Mouse (Mus musculus) heart, embryonic 12.5 days (tissue): ENCODE data around the gene Lamb1. TPM values are rescaled to one million over a fixed set of nuclear protein-coding genes. Genes with fewer than 3 reads are reported as not detected.

ENCODE experiments used
- ATAC-seq: fragments of 200-750 bp; cut with Nextera tagmentation; 2 replicates; pipeline ENCODE4 v1.8.0; 2017; ENCODE audit warnings: moderate TSS enrichment, moderate library complexity; ENCODE audit not compliant: insufficient number of reproducible peaks, low FRiP score
- H3K27ac ChIP-seq: fragments of 300-500 bp; sonication (generic); 2 replicates; pipeline ENCODE4 v1.5.1; 2016; ENCODE audit warnings: mild to moderate bottlenecking, moderate library complexity; ENCODE audit not compliant: poor library complexity, severe bottlenecking
- H3K27me3 ChIP-seq: fragments of 300-500 bp; sonication (generic); replicated peaks from 2 replicates; pipeline ENCODE4 v1.6.1; 2016; ENCODE audit warnings: mild to moderate bottlenecking, moderate library complexity
- H3K36me3 ChIP-seq: fragments of 300-500 bp; sonication (generic); 2 replicates; pipeline ENCODE4 v1.6.1; 2016; ENCODE audit warnings: mild to moderate bottlenecking, moderate library complexity
- H3K4me1 ChIP-seq: fragments of 300-500 bp; sonication (generic); replicated peaks from 2 replicates; pipeline ENCODE4 v1.6.1; 2016; ENCODE audit warnings: mild to moderate bottlenecking
- H3K4me2 ChIP-seq: fragments of 300-500 bp; sonication (generic); 2 replicates; pipeline ENCODE4 v1.6.1; 2016; ENCODE audit warnings: mild to moderate bottlenecking, moderate library complexity
- H3K4me3 ChIP-seq: fragments of 300-500 bp; sonication (generic); 2 replicates; pipeline ENCODE4 v1.5.1; 2016; ENCODE audit warnings: mild to moderate bottlenecking
- H3K9ac ChIP-seq: fragments of 300-500 bp; sonication (generic); 2 replicates; pipeline ENCODE4 v1.6.1; 2016; ENCODE audit warnings: mild to moderate bottlenecking, moderate library complexity
- H3K9me3 ChIP-seq: fragments of 300-500 bp; sonication (generic); replicated peaks from 2 replicates; pipeline ENCODE4 v1.6.1; 2016; ENCODE audit warnings: mild to moderate bottlenecking, moderate library complexity
- WGBS: fragments of 180-500 bp; shearing (Covaris S2); methylation state at CpG from one replicate; pipeline ENCODE4 v1.1.7; 2016; 5-methylcytosine and 5-hydroxymethylcytosine counted together
- polyA plus RNA-seq: library from polyadenylated mRNA; unstranded; fragments of >200 nt; fragmentation: Nextera tagmentation; extraction: Ambion mirVana; gene quantifications from 2 replicates; pipeline ENCODE4 v1.2.1, GENCODE M21; 2016

Lamb1 gene
- polyA plus RNA-seq, 1 experiment from 2014 or later, result 127 TPM

DNA sequence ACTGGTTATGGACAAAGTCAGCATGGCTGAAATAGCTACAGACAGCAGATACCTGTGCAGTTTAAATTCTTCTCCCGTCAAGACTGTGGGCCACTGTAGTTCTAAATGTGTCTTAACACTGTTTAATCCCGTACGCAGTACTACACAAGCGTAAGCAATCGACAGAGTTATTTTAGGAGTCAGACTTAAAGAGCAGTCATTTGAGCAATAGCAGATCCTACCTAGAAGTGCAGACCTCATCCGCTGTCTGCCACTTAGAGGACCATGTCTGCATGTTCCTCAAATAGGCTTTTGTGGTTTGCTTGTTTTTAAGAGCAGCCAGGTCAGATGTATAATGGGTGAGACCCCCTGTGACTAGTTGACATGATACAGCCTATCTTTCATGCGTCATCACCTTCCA is 49.3 kb downstream of the Lamb1 start:
- H3K9ac ChIP-seq, result no peak overlapping the region
- no peaks in the 10 kb centered on the region for H3K27me3 ChIP-seq
- H3K27ac ChIP-seq, result peak overlapping the region; percentile 75
- ATAC-seq, result peak; percentile 41; the same call in 1 of the 2 replicates
- H3K4me1 ChIP-seq, result peaks cover 29% of the 10 kb centered on the region
- peaks cover 98% of the 10 kb centered on the region for H3K36me3 ChIP-seq
- no peak overlapping the region for H3K4me3 ChIP-seq
- H3K4me2 ChIP-seq, result no peak overlapping the region
- WGBS, result 48% methylated on average over 7 of the region's 7 CpGs
- 0 out of 2 replicates have a peak, but pooled peaks cover 3% of the 10 kb centered on the region for H3K9me3 ChIP-seq

DNA sequence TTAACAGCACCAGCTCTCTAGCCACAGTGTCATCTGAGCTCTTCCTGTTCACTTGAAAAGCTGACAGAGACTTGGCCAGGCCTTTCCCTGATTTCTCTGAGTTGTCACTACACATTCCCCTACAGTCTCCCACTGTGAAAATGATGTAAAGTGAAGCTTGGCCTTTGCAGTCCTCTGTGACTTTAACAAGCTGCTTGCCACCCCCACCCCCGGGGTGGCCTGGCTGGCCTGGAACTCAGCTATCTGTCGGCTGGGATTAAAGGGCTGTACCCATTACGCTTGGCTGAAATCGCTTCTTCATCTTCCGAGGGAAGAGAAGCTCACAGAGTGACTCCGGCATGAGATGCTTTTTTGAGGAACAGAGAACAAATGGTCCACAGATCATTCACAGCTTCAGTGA is 50.9 kb downstream of the Lamb1 start:
- 56% methylated on average over 6 of the region's 6 CpGs for WGBS
- ATAC-seq, result no peak
- 0 out of 2 replicates have a peak, but pooled peaks cover 3% of the 10 kb centered on the region for H3K9me3 ChIP-seq
- peaks cover 25% of the 10 kb centered on the region; the same call in 1 of the 2 replicates for H3K4me1 ChIP-seq
- H3K4me3 ChIP-seq, result no peak overlapping the region
- peaks cover 97% of the 10 kb centered on the region for H3K36me3 ChIP-seq
- no peak overlapping the region for H3K27ac ChIP-seq
- H3K9ac ChIP-seq, result 0 out of 2 replicates have a peak overlapping the region, but pooled peaks have one; percentile 24
- H3K27me3 ChIP-seq, result no peaks in the 10 kb centered on the region
- H3K4me2 ChIP-seq, result no peak overlapping the region

DNA sequence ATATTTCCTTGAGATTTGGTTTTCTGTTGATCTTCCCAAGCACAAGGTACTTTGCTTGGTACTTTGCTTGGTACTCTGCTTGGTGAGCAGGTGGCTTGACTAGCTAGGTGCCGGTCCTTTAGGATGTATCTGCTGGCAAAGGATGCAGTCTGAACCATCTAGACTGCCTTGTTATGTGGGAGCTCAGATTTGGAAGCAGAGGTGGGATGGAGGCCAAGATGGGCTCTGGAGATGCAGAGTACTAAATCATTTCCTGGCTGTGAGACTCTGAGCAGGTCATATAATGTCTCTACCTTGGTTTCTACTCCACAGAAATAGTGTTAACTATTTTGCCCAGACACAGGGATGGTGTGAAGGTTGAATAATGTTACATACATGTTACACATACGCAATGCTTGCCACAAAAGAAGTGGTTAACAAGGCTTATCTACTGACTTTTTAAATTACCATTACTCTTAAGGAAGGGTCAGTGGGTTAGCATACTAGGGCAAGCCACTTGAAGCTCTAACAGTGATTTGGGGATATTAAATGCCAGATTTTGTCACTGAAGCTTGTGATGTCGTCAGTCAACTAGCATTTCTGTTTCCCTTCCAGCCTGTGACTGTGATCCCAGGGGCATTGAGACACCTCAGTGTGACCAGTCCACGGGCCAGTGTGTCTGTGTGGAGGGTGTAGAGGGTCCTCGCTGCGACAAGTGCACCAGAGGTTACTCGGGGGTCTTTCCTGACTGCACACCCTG is 52.8 kb downstream of the Lamb1 start:
- Histone ChIP-seq H3K27me3 (no peaks in the 10 kb centered on the region), H3K9ac (no peak overlapping the region), H3K36me3 (peaks cover 96% of the 10 kb centered on the region), H3K27ac (peak overlapping the region; percentile 30; the same call in 1 of the 2 replicates), H3K4me1 (peaks cover 22% of the 10 kb centered on the region; the same call in 1 of the 2 replicates), H3K4me2 (no peak overlapping the region), H3K4me3 (no peak overlapping the region), H3K9me3 (0 out of 2 replicates have a peak, but pooled peaks cover 3% of the 10 kb centered on the region)
- WGBS, result 85% methylated on average over 7 of the region's 7 CpGs
- ATAC-seq, result no peak

DNA sequence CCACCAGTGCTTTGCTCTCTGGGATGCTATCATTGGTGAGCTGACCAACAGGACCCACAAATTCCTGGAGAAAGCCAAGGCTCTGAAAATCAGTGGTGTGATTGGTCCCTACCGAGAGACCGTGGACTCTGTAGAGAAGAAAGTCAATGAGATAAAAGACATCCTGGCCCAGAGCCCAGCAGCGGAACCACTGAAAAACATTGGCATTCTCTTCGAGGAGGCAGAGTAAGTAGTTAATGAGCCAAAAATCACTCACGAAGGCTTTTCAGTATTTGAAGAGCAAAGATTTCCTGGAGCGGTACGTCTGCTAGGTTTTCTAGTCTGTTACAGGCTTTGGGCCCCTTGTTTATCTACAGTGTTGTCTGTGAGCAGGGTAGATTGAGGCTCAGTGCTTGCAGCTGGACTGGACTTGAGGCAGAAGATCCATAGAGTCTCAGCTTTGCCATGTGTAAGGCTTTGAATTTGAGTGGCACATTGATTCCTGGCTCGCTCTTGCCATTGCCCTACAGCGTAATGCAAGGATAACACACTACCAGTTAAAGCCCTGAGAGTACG is 53.5 kb downstream of the Lamb1 start:
- Histone ChIP-seq H3K4me3 (no peak overlapping the region), H3K9me3 (0 out of 2 replicates have a peak, but pooled peaks cover 3% of the 10 kb centered on the region), H3K4me1 (peaks cover 17% of the 10 kb centered on the region; the same call in 1 of the 2 replicates), H3K27ac (peak overlapping the region; percentile 30; the same call in 1 of the 2 replicates), H3K36me3 (peaks cover 96% of the 10 kb centered on the region), H3K27me3 (no peaks in the 10 kb centered on the region), H3K9ac (no peak overlapping the region), H3K4me2 (no peak overlapping the region)
- WGBS, result 62% methylated on average over 10 of the region's 10 CpGs
- ATAC-seq, result no peak

DNA sequence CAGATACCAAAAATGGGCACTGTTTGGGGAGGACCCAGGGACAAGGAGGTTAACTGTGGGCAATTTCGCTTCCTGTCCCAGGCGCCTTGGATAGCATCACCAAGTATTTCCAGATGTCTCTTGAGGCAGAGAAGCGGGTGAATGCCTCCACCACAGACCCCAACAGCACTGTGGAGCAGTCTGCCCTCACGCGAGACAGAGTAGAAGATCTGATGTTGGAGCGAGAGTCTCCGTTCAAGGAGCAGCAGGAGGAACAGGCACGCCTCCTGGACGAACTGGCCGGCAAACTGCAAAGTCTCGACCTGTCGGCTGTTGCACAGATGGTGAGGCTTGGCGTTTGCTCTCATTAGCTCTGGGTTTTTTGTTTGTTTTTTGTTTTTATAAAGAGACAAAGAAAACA is 55.8 kb downstream of the Lamb1 start:
- H3K4me1 ChIP-seq, result peaks cover 9% of the 10 kb centered on the region; the same call in 1 of the 2 replicates
- no peak for ATAC-seq
- H3K36me3 ChIP-seq, result peaks cover 97% of the 10 kb centered on the region
- H3K9me3 ChIP-seq, result no peaks in the 10 kb centered on the region
- 78% methylated on average over 13 of the region's 13 CpGs for WGBS
- no peak overlapping the region for H3K9ac ChIP-seq
- no peaks in the 10 kb centered on the region for H3K27me3 ChIP-seq
- H3K4me2 ChIP-seq, result no peak overlapping the region
- no peak overlapping the region for H3K4me3 ChIP-seq
- no peak overlapping the region for H3K27ac ChIP-seq

DNA sequence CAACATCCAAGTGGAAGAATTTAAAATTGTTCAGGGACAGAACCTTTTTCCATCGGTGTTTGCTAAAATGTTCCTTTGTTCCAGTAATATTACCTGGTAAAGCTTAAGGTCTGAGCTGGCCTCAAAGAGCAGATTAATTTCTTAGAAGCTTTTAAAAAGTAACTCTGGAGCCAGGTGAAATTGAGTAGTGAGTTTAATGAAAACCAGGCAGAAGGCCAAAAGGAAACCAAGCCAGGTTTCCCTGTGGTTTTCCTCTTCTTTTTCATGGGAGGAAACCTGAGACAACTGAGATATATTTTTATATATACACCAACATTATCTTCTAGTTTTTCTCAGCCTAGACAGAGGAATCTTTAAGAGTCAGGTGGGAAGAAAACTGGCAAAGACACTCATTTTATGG is 56.5 kb downstream of the Lamb1 start:
- H3K4me1 ChIP-seq, result peaks cover 7% of the 10 kb centered on the region; the same call in 1 of the 2 replicates
- H3K9me3 ChIP-seq, result no peaks in the 10 kb centered on the region
- 90% methylated on average over 1 of the region's 1 CpGs for WGBS
- no peak for ATAC-seq
- H3K27ac ChIP-seq, result no peak overlapping the region
- H3K27me3 ChIP-seq, result no peaks in the 10 kb centered on the region
- H3K4me3 ChIP-seq, result no peak overlapping the region
- peaks cover 97% of the 10 kb centered on the region for H3K36me3 ChIP-seq
- no peak overlapping the region for H3K4me2 ChIP-seq
- no peak overlapping the region for H3K9ac ChIP-seq

DNA sequence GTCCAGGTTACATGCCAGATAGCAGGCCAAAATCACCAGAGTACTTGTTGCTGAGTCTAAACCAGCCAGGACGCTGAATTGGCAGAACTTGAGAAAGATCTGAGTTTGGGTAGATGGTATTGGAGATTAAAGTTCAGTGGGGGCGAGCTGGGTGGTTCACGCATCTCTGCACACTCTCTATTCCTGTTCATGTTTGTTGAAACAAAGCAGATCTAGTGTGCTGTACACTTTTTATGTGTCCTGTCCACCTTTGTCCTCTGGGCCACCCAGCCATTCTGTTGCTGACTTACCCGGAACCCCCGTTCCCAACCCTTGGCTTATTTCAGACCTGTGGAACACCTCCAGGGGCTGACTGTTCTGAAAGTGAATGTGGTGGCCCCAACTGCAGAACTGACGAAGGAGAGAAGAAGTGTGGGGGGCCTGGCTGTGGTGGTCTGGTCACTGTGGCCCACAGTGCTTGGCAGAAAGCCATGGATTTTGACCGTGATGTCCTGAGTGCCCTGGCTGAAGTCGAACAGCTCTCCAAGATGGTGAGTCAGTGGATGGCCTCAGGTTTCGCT is 58.2 kb downstream of the Lamb1 start:
- Histone ChIP-seq H3K27ac (no peak overlapping the region), H3K36me3 (peaks cover 92% of the 10 kb centered on the region), H3K4me3 (no peak overlapping the region), H3K9ac (no peak overlapping the region), H3K4me2 (no peak overlapping the region), H3K27me3 (no peaks in the 10 kb centered on the region), H3K9me3 (no peaks in the 10 kb centered on the region), H3K4me1 (peaks cover 2% of the 10 kb centered on the region; the same call in 1 of the 2 replicates)
- 78% methylated on average over 9 of the region's 9 CpGs for WGBS
- no peak for ATAC-seq

DNA sequence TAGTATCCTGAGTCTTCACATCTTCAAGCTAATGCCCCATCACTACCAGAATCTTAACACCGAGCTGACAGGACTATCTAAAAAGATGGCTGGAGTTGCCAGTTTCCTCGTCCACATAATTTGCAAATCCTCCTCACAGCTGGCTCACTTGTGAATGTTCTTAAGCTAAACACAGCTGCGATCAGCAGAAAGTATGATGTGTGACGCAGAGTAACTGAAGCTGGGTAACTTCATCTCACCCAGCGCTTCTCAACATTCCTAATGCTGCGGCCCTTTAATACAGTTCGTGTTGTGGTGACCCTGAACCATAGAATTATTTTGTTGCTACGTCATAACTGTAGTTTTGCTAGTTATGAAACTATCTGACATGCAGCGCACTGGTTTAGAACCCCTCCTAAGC is 62.1 kb downstream of the Lamb1 start:
- H3K27ac ChIP-seq, result no peak overlapping the region
- peaks cover 84% of the 10 kb centered on the region for H3K36me3 ChIP-seq
- WGBS, result 92% methylated on average over 9 of the region's 9 CpGs

DNA sequence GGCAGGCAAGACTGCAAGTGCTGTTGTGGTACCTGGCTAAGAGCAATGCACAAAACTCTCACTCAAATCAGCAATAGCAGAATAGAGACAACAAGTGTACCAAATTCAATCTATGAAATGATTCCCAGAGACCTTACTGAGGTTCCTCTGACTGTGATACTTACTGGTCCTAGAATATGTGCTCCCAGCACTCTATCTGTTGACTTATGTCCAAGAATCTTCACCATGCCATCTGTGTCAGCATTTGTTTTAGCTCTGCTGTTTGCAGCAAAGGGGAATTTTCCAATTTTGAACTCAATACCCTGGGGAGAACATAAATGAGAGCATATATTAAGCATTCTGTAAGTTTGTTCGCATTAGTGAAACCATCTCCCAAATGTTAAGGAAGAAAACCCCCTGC is 68.2 kb downstream of the Lamb1 start:
- Histone ChIP-seq H3K27ac (no peak overlapping the region), H3K9me3 (no peaks in the 10 kb centered on the region), H3K27me3 (no peaks in the 10 kb centered on the region), H3K4me3 (no peak overlapping the region), H3K4me1 (no peaks in the 10 kb centered on the region), H3K4me2 (no peak overlapping the region), H3K36me3 (peaks cover 71% of the 10 kb centered on the region), H3K9ac (no peak overlapping the region)
- 94% methylated on average over 1 of the region's 1 CpGs for WGBS
- no peak for ATAC-seq

More for the DNA sequence above, 62.1 kb downstream of the Lamb1 start:
- H3K9ac ChIP-seq, result no peak overlapping the region
- no peaks in the 10 kb centered on the region for H3K4me1 ChIP-seq
- no peaks in the 10 kb centered on the region for H3K27me3 ChIP-seq
- H3K4me2 ChIP-seq, result no peak overlapping the region
- H3K9me3 ChIP-seq, result no peaks in the 10 kb centered on the region
- no peak overlapping the region for H3K4me3 ChIP-seq
- ATAC-seq, result no peak

DNA sequence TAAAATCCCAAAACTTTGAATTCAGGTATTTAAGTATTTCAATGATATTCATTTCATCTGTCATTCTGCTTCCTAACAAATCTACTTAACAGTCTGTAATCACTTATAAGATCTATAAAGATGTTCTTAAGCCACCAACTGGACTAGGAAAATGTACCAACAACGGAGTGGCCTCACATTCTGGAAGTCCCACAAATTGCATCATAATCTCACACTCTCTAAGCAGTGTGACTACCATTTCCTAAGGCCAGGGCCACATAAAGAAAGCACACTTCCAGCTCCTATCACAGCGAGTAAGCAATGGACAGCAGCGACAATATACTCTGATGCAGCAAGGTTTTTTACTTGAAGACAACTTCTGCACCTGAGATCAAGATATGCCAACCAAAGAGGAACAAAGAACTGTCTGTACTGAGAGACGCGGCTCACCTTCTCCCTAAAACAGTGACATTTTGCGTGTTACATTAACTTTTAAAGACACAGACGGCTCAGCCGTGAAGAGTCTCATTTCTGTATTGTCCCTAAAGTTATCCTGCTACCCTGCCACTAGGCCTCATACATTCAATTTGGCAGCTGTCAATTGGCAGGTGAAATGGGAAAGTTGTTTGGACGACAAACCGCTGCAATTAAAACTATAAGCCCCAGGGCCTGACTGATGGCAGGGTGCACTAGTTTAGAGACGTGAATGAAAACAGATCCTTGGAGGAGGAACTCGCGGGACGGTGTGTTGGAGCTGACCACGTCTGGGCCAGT is 85.3 kb downstream of the Lamb1 start:
- Histone ChIP-seq H3K27me3 (no peaks in the 10 kb centered on the region), H3K27ac (no peak overlapping the region), H3K9me3 (no peaks in the 10 kb centered on the region), H3K4me3 (peak overlapping the region; percentile 97), H3K4me2 (peak overlapping the region; percentile 88), H3K36me3 (peaks cover 20% of the 10 kb centered on the region), H3K9ac (peak overlapping the region; percentile 95), H3K4me1 (peaks cover 12% of the 10 kb centered on the region)
- ATAC-seq, result no peak
- WGBS, result 23% methylated on average over 15 of the region's 15 CpGs
